Mouse (Mus musculus) kidney, postnatal 14 days (tissue): ENCODE measurements at regions not wholly inside any gene's neighbourhood (a gene's known extent, or its start where the extent isn't known, plus 50 kb on each side); places are given as distances from the start of the nearest gene placed in this dataset.
A peak's percentile ranks its signal among the peaks of the same experiment; 100 is the strongest.

Experiments used
- DNase-seq: peaks from one replicate; pipeline ENCODE4 v3.0.0; 2022; ENCODE audit warnings: mixed read lengths

- DNase-seq: no peak
Observed at GRCm38 (mm10) chr7:52399513-52399912, 384.0 kb upstream of the 1700015G11Rik start.

DNA sequence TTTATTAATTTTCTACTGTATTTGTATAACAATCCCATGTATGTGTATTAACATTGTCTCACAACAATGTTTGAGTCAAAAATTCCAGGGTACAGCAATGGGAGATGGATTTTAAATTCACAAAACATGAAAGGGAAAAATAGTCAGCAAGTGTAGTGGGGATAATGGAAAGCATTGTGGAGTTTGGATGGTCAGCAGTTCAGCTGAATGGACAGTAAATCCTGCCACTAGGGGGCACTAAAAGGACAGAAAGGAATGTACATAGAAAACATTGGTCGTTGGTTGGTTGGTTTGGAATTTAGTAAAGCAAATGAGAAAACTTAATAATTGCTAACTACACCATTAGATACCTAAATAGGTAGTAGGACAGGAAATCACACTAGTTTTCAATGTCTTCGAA is 376.3 kb upstream of the 1700015G11Rik start:
- DNase-seq: peak; percentile 49
